Mouse (Mus musculus) erythroblast, embryonic 14.5 days (primary cell): ENCODE measurements around the gene Sbno2.

ENCODE experiments used
- GATA1 ChIP-seq: IDR thresholded peaks from 2 replicates; pipeline ENCODE4 v1.6.1; 2012; ENCODE audit warnings: low read length, inconsistent platforms, mixed read lengths
- TAL1 ChIP-seq: IDR thresholded peaks from 3 replicates; pipeline ENCODE4 v1.6.1; 2012; ENCODE audit warnings: low read length, inconsistent platforms, mixed read lengths

DNA sequence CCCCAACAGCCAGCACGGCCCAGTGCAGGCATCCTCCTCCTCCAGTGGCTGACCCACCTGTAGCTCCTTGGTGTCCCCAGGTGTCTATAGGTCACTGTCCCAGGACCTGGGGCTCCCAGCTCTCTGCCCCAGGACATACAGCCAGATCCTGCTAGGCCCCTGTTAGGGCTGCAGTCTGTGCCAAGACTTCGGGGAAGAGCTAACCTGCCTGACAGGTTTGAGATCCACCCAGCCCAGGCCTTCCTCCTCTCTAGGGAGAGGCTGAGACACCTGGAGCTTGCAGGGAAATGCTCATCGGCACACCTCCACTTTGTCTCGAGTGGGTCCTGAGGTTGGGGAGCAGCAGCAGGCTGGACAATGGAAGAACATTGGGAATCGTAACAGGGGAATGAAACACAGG is 555 bp upstream of the Sbno2 start:
- TF ChIP-seq GATA1: no peak
- no peak for TF ChIP-seq TAL1
